Mouse (Mus musculus) lung, embryonic 16.5 days (tissue): ENCODE measurements at regions not wholly inside any gene's neighbourhood (a gene's known extent, or its start where the extent isn't known, plus 50 kb on each side); places are given as distances from the start of the nearest gene placed in this dataset.

ENCODE experiments used
- ATAC-seq: fragments of 200-750 bp; cut with Nextera tagmentation; 2 replicates; pipeline ENCODE4 v1.8.0; 2017; ENCODE audit warnings: low read depth, mild to moderate bottlenecking, moderate library complexity
- H3K27ac ChIP-seq: fragments of 300-500 bp; sonication (generic); 2 replicates; pipeline ENCODE4 v1.5.1; 2014; ENCODE audit warnings: mild to moderate bottlenecking, control low read depth, low read length
- H3K27me3 ChIP-seq: fragments of 300-500 bp; sonication (generic); 2 replicates; pipeline ENCODE4 v1.6.1; 2014; ENCODE audit warnings: low read depth, low read length, mixed read lengths; ENCODE audit not compliant: control insufficient read depth, insufficient read depth
- H3K36me3 ChIP-seq: fragments of 300-500 bp; sonication (generic); 2 replicates; pipeline ENCODE4 v1.6.1; 2014; ENCODE audit warnings: low read length; ENCODE audit not compliant: control insufficient read depth, insufficient read depth
- H3K4me1 ChIP-seq: fragments of 300-500 bp; sonication (generic); replicated peaks from 2 replicates; pipeline ENCODE4 v1.6.1; 2014; ENCODE audit warnings: low read length, mixed read lengths; ENCODE audit not compliant: control insufficient read depth, insufficient read depth
- H3K4me2 ChIP-seq: fragments of 300-500 bp; sonication (generic); 2 replicates; pipeline ENCODE4 v1.6.1; 2014; ENCODE audit warnings: low read depth, low read length, control low read depth
- H3K4me3 ChIP-seq: fragments of 300-500 bp; sonication (generic); 2 replicates; pipeline ENCODE4 v1.5.1; 2014; ENCODE audit warnings: mild to moderate bottlenecking, low read length, control low read depth
- H3K9ac ChIP-seq: fragments of 300-500 bp; sonication (generic); 2 replicates; pipeline ENCODE4 v1.6.1; 2014; ENCODE audit warnings: low read length, control low read depth
- H3K9me3 ChIP-seq: fragments of 300-500 bp; sonication (generic); 2 replicates; pipeline ENCODE4 v1.6.1; 2016; ENCODE audit warnings: low read length; ENCODE audit not compliant: control insufficient read depth
- WGBS: fragments of 180-500 bp; shearing (Covaris S2); extraction: QIAGEN DNeasy Blood & Tissue Kit; methylation state at CpG from one replicate; pipeline ENCODE4 v1.1.7; 2014; 5-methylcytosine and 5-hydroxymethylcytosine counted together

- no peaks in the 10 kb centered on the region for H3K27me3 ChIP-seq
- peaks cover 12% of the 10 kb centered on the region for H3K4me1 ChIP-seq
- 75% methylated on average over 15 of the region's 15 CpGs for WGBS
- no peaks in the 10 kb centered on the region for H3K9me3 ChIP-seq
- no peak overlapping the region for H3K9ac ChIP-seq
- no peak overlapping the region for H3K4me3 ChIP-seq
- ATAC-seq, result no peak
- H3K36me3 ChIP-seq, result no peaks in the 10 kb centered on the region
- H3K4me2 ChIP-seq, result no peak overlapping the region
- no peak overlapping the region for H3K27ac ChIP-seq
Observed at GRCm38 (mm10) chr13:111986681-111987080, 177.9 kb upstream of the Map3k1 start.

- Histone ChIP-seq H3K4me2 (no peak overlapping the region), H3K9ac (no peak overlapping the region), H3K4me1 (peaks cover 12% of the 10 kb centered on the region), H3K9me3 (no peaks in the 10 kb centered on the region), H3K27ac (no peak overlapping the region), H3K36me3 (no peaks in the 10 kb centered on the region), H3K27me3 (no peaks in the 10 kb centered on the region), H3K4me3 (no peak overlapping the region)
- WGBS, result 81% methylated on average over 3 of the region's 3 CpGs
- no peak for ATAC-seq
Observed at GRCm38 (mm10) chr13:111987420-111987819, 178.6 kb upstream of the Map3k1 start.

GRCm38 (mm10) chr13:111990913-111991534 is 182.2 kb upstream of the Map3k1 start:
- Histone ChIP-seq H3K4me2 (no peak overlapping the region), H3K9ac (no peak overlapping the region), H3K27me3 (no peaks in the 10 kb centered on the region), H3K36me3 (no peaks in the 10 kb centered on the region), H3K9me3 (no peaks in the 10 kb centered on the region), H3K4me1 (peaks cover 6% of the 10 kb centered on the region), H3K27ac (no peak overlapping the region), H3K4me3 (no peak overlapping the region)
- 26% methylated on average over 11 of the region's 11 CpGs for WGBS
- ATAC-seq, result no peak

- peaks cover 15% of the 10 kb centered on the region for H3K4me1 ChIP-seq
- no peak overlapping the region for H3K9ac ChIP-seq
- 68% methylated on average over 9 of the region's 9 CpGs for WGBS
- no peak overlapping the region for H3K4me2 ChIP-seq
- H3K36me3 ChIP-seq, result no peaks in the 10 kb centered on the region
- H3K4me3 ChIP-seq, result no peak overlapping the region
- H3K27me3 ChIP-seq, result no peaks in the 10 kb centered on the region
- H3K27ac ChIP-seq, result no peak overlapping the region
- no peak for ATAC-seq
- no peaks in the 10 kb centered on the region for H3K9me3 ChIP-seq
Observed at GRCm38 (mm10) chr13:111992075-111992847, 183.5 kb upstream of the Map3k1 start.

GRCm38 (mm10) chr13:111994862-111995490 is 186.2 kb upstream of the Map3k1 start:
- Histone ChIP-seq H3K36me3 (no peaks in the 10 kb centered on the region), H3K27ac (no peak overlapping the region), H3K9ac (no peak overlapping the region), H3K4me3 (no peak overlapping the region), H3K9me3 (no peaks in the 10 kb centered on the region), H3K4me2 (no peak overlapping the region), H3K27me3 (no peaks in the 10 kb centered on the region), H3K4me1 (peaks cover 23% of the 10 kb centered on the region)
- WGBS, result 81% methylated on average over 5 of the region's 5 CpGs
- ATAC-seq, result no peak

GRCm38 (mm10) chr13:111995716-111996115 is 186.9 kb upstream of the Map3k1 start:
- no peaks in the 10 kb centered on the region for H3K9me3 ChIP-seq
- H3K4me3 ChIP-seq, result no peak overlapping the region
- no peak for ATAC-seq
- H3K27ac ChIP-seq, result no peak overlapping the region
- no peaks in the 10 kb centered on the region for H3K36me3 ChIP-seq
- peaks cover 23% of the 10 kb centered on the region for H3K4me1 ChIP-seq
- no peaks in the 10 kb centered on the region for H3K27me3 ChIP-seq
- no peak overlapping the region for H3K9ac ChIP-seq
- WGBS, result 75% methylated on average over 6 of the region's 6 CpGs
- no peak overlapping the region for H3K4me2 ChIP-seq

- WGBS, result 47% methylated on average over 11 of the region's 11 CpGs
- no peak overlapping the region for H3K27ac ChIP-seq
- H3K4me3 ChIP-seq, result no peak overlapping the region
- no peaks in the 10 kb centered on the region for H3K36me3 ChIP-seq
- H3K9me3 ChIP-seq, result no peaks in the 10 kb centered on the region
- H3K27me3 ChIP-seq, result no peaks in the 10 kb centered on the region
- H3K4me2 ChIP-seq, result no peak overlapping the region
- H3K9ac ChIP-seq, result no peak overlapping the region
- peaks cover 30% of the 10 kb centered on the region for H3K4me1 ChIP-seq
- ATAC-seq, result peak; percentile 79
Observed at GRCm38 (mm10) chr13:111996910-111997309, 188.1 kb upstream of the Map3k1 start.

- Histone ChIP-seq H3K27ac (peak overlapping the region; percentile 12), H3K9ac (no peak overlapping the region), H3K36me3 (no peaks in the 10 kb centered on the region), H3K4me3 (no peak overlapping the region), H3K4me1 (peaks cover 44% of the 10 kb centered on the region), H3K9me3 (no peaks in the 10 kb centered on the region), H3K27me3 (no peaks in the 10 kb centered on the region), H3K4me2 (no peak overlapping the region)
- WGBS, result 69% methylated on average over 11 of the region's 11 CpGs
- peak; percentile 15; the same call in 1 of the 2 replicates for ATAC-seq
Observed at GRCm38 (mm10) chr13:111997980-111998945, 189.5 kb upstream of the Map3k1 start.
